Mouse (Mus musculus) bone marrow, adult 2 months (tissue): ENCODE measurements around the gene Mybph.

Experiments used
- CTCF ChIP-seq: fragments of 200-500 bp; IDR thresholded peaks from 2 replicates; pipeline ENCODE4 v1.5.1; 2011; ENCODE audit warnings: low read length, control low read depth; ENCODE audit not compliant: control insufficient read depth, insufficient read depth
- POLR2A ChIP-seq: fragments of 200-500 bp; IDR thresholded peaks from 2 replicates; pipeline ENCODE4 v1.6.1; 2011; ENCODE audit warnings: low read depth, mild to moderate bottlenecking, control low read depth, low read length, borderline replicate concordance; ENCODE audit not compliant: control insufficient read depth

DNA sequence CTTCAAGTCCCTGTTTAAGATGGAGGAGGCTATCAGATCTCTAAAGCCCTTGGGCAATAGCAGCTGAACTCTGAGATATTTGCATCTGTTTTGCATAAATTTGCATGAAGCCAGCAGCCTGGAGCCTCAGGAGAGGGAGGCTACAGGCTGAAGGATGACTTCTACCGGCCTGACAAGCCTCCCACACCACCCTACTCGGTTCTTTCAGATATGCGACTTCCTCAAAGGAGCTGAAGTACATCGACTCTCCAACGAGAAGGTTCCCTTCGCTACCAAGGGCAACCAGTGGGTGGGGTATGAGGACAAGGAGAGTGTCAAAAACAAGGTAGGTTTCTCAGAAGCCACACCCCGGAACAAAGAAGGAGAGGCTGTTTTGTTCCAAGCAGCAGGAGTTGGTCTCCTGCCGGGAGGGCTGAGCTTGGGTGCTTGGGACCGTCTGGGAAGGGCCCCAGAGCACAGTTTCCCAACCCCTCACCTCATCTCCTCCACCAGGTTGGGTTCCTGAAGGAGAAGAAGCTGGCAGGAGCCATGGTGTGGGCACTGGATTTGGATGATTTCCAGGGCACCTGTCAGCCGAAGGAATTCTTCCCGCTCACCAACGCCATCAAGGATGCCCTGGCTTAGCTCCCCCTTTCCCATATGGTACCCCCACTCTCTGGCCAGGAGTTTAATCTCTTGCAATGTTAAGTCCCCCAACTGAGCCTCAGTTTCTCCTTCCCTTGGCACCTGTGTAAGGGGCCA is 4.1 kb upstream of the Mybph start:
- no peak for TF ChIP-seq POLR2A
- TF ChIP-seq CTCF, result peak; percentile 21; the same call in 1 of the 2 replicates
